Mouse (Mus musculus): Measurements from ENCODE around the gene Asb2. TPM values are rescaled to one million over a fixed set of nuclear protein-coding genes. Genes with fewer than 3 reads are reported as not detected.

Gene Asb2
- total RNA-seq, 1 experiment: 0.27 TPM

GRCm38 (mm10) chr12:103361539-103362307, 5.9 kb upstream of the Asb2 start:
- TF ChIP-seq MAFK (IDR thresholded peaks at IDR 0.05; ENCODE audit: insufficient read depth, low read depth, low read length): no peak
- no peak for TF ChIP-seq ZNF384 (IDR thresholded peaks at IDR 0.05; ENCODE audit: low read depth, low read length)
- no peak for TF ChIP-seq CHD2 (IDR thresholded peaks at IDR 0.05; ENCODE audit: low read depth, low read length)
- no peak for TF ChIP-seq ZC3H11A (IDR thresholded peaks at IDR 0.05; ENCODE audit: borderline replicate concordance, low read depth, low read length)
- no peak for TF ChIP-seq HCFC1 (IDR thresholded peaks at IDR 0.05; ENCODE audit: borderline replicate concordance, insufficient read depth, low read length)
- H3K36me3 ChIP-seq (ENCODE audit: control insufficient read depth, insufficient read depth, low read length, poor library complexity, severe bottlenecking): no peaks in the 10 kb centered on the region
- no peaks in the 10 kb centered on the region for H3K4me1 ChIP-seq (ENCODE audit: control insufficient read depth in 2 of 2, insufficient read depth in 2 of 2, low read length in 2 of 2, poor library complexity in 1 of 2)
- H3K9ac ChIP-seq (ENCODE audit: insufficient read depth, low read depth, low read length, poor library complexity, severe bottlenecking): no peak overlapping the region
- H3K4me3 ChIP-seq (ENCODE audit: insufficient read depth in 1 of 2, low read depth in 1 of 2, low read length in 2 of 2, poor library complexity in 1 of 2, severe bottlenecking in 1 of 2): no peak overlapping the region
- H3K27ac ChIP-seq (ENCODE audit: insufficient read depth, low read depth, low read length, poor library complexity, severe bottlenecking): no peak overlapping the region
- H3K9me3 ChIP-seq (ENCODE audit: control insufficient read depth, insufficient read depth, low read depth, low read length): no peaks in the 10 kb centered on the region
- no peak for DNase-seq (ENCODE audit: low read depth, low spot score)
- in situ Hi-C loops (cut with MboI; ENCODE audit: low sequenced_read_pairs in 2 of 2, unreplicated experiment in 2 of 2): no loop called here

GRCm38 (mm10) chr12:103360812-103361211, 5.0 kb upstream of the Asb2 start:
- H3K9me3 ChIP-seq (ENCODE audit: control insufficient read depth, insufficient read depth, low read depth, low read length): no peaks in the 10 kb centered on the region
- in situ Hi-C loops (cut with MboI; ENCODE audit: low sequenced_read_pairs in 2 of 2, unreplicated experiment in 2 of 2): no loop called here
- DNase-seq (ENCODE audit: low read depth, low spot score): no peak
- no peak overlapping the region for H3K27ac ChIP-seq (ENCODE audit: insufficient read depth, low read depth, low read length, poor library complexity, severe bottlenecking)
- no peaks in the 10 kb centered on the region for H3K4me1 ChIP-seq (ENCODE audit: control insufficient read depth in 2 of 2, insufficient read depth in 2 of 2, low read length in 2 of 2, poor library complexity in 1 of 2)
- no peak for TF ChIP-seq CHD2 (IDR thresholded peaks at IDR 0.05; ENCODE audit: low read depth, low read length)
- no peak for TF ChIP-seq MAFK (IDR thresholded peaks at IDR 0.05; ENCODE audit: insufficient read depth, low read depth, low read length)
- TF ChIP-seq ZNF384 (IDR thresholded peaks at IDR 0.05; ENCODE audit: low read depth, low read length): no peak
- TF ChIP-seq HCFC1 (IDR thresholded peaks at IDR 0.05; ENCODE audit: borderline replicate concordance, insufficient read depth, low read length): no peak
- no peak for TF ChIP-seq ZC3H11A (IDR thresholded peaks at IDR 0.05; ENCODE audit: borderline replicate concordance, low read depth, low read length)
- H3K4me3 ChIP-seq (ENCODE audit: insufficient read depth in 1 of 2, low read depth in 1 of 2, low read length in 2 of 2, poor library complexity in 1 of 2, severe bottlenecking in 1 of 2): no peak overlapping the region
- H3K9ac ChIP-seq (ENCODE audit: insufficient read depth, low read depth, low read length, poor library complexity, severe bottlenecking): no peak overlapping the region
- H3K36me3 ChIP-seq (ENCODE audit: control insufficient read depth, insufficient read depth, low read length, poor library complexity, severe bottlenecking): no peaks in the 10 kb centered on the region

GRCm38 (mm10) chr12:103358951-103359801, 3.4 kb upstream of the Asb2 start:
- Histone ChIP-seq H3K9ac (ENCODE audit: insufficient read depth, low read depth, low read length, poor library complexity, severe bottlenecking) (no peak overlapping the region), H3K27ac (ENCODE audit: insufficient read depth, low read depth, low read length, poor library complexity, severe bottlenecking) (no peak overlapping the region), H3K4me3 (ENCODE audit: insufficient read depth in 1 of 2, low read depth in 1 of 2, low read length in 2 of 2, poor library complexity in 1 of 2, severe bottlenecking in 1 of 2) (no peak overlapping the region), H3K36me3 (ENCODE audit: control insufficient read depth, insufficient read depth, low read length, poor library complexity, severe bottlenecking) (no peaks in the 10 kb centered on the region), H3K9me3 (ENCODE audit: control insufficient read depth, insufficient read depth, low read depth, low read length) (no peaks in the 10 kb centered on the region), H3K4me1 (ENCODE audit: control insufficient read depth in 2 of 2, insufficient read depth in 2 of 2, low read length in 2 of 2, poor library complexity in 1 of 2) (no peaks in the 10 kb centered on the region)
- no peak for TF ChIP-seq CHD2 (IDR thresholded peaks at IDR 0.05; ENCODE audit: low read depth, low read length)
- no peak for TF ChIP-seq ZC3H11A (IDR thresholded peaks at IDR 0.05; ENCODE audit: borderline replicate concordance, low read depth, low read length)
- in situ Hi-C loops (cut with MboI; ENCODE audit: low sequenced_read_pairs in 2 of 2, unreplicated experiment in 2 of 2): no loop called here
- no peak for DNase-seq (ENCODE audit: low read depth, low spot score)

- Histone ChIP-seq H3K27ac (ENCODE audit: insufficient read depth, low read depth, low read length, poor library complexity, severe bottlenecking) (no peak overlapping the region), H3K4me3 (ENCODE audit: insufficient read depth in 1 of 2, low read depth in 1 of 2, low read length in 2 of 2, poor library complexity in 1 of 2, severe bottlenecking in 1 of 2) (no peak overlapping the region), H3K9ac (ENCODE audit: insufficient read depth, low read depth, low read length, poor library complexity, severe bottlenecking) (no peak overlapping the region), H3K4me1 (ENCODE audit: control insufficient read depth in 2 of 2, insufficient read depth in 2 of 2, low read length in 2 of 2, poor library complexity in 1 of 2) (no peaks in the 10 kb centered on the region), H3K9me3 (ENCODE audit: control insufficient read depth, insufficient read depth, low read depth, low read length) (no peaks in the 10 kb centered on the region), H3K36me3 (ENCODE audit: control insufficient read depth, insufficient read depth, low read length, poor library complexity, severe bottlenecking) (no peaks in the 10 kb centered on the region)
- TF ChIP-seq MAFK (IDR thresholded peaks at IDR 0.05; ENCODE audit: insufficient read depth, low read depth, low read length): no peak
- DNase-seq (ENCODE audit: low read depth, low spot score): no peak
- in situ Hi-C loops (cut with MboI; ENCODE audit: low sequenced_read_pairs in 2 of 2, unreplicated experiment in 2 of 2): no loop called here
These were observed 2.4 kb upstream of the Asb2 start for GRCm38 (mm10) chr12:103358216-103358615.

Measured in ES-E14 (cell line).